Mouse (Mus musculus) liver, adult 2 months (tissue): ENCODE results near the gene Rad51b. TPM values are rescaled to one million over a fixed set of nuclear protein-coding genes. Genes with fewer than 3 reads are reported as not detected.

Experiments used
- DNase-seq: peaks from one replicate; pipeline ENCODE4 v3.0.0-alpha.2; 2011; ENCODE audit warnings: low read depth, low spot score; ENCODE audit errors: extremely low read depth
- H3K27ac ChIP-seq: fragments of 200-500 bp; replicated peaks from 2 replicates; pipeline ENCODE4 v1.5.1; 2012; ENCODE audit warnings: low read depth, mild to moderate bottlenecking, control low read depth, inconsistent platforms, low read length; ENCODE audit not compliant: insufficient read depth
- H3K27me3 ChIP-seq: fragments of 200-500 bp; 2 replicates; pipeline ENCODE4 v1.6.1; 2012; ENCODE audit warnings: mild to moderate bottlenecking, moderate library complexity, low read length, inconsistent platforms; ENCODE audit not compliant: control insufficient read depth, insufficient read depth
- H3K36me3 ChIP-seq: fragments of 200-500 bp; 2 replicates; pipeline ENCODE4 v1.6.1; 2012; ENCODE audit warnings: low read length, inconsistent platforms; ENCODE audit not compliant: control insufficient read depth, insufficient read depth
- H3K4me1 ChIP-seq: fragments of 200-500 bp; 2 replicates; pipeline ENCODE4 v1.6.1; 2011; ENCODE audit warnings: low read length; ENCODE audit not compliant: control insufficient read depth, insufficient read depth
- H3K4me3 ChIP-seq: fragments of 200-500 bp; 2 replicates; pipeline ENCODE4 v1.5.1; 2011; ENCODE audit warnings: low read depth, mild to moderate bottlenecking, control low read depth, low read length, moderate library complexity; ENCODE audit not compliant: insufficient read depth
- H3K79me2 ChIP-seq: fragments of 200-500 bp; 2 replicates; pipeline ENCODE4 v1.6.1; 2012; ENCODE audit warnings: inconsistent platforms, mild to moderate bottlenecking, low read length, moderate library complexity; ENCODE audit not compliant: control insufficient read depth, insufficient read depth
- H3K9ac ChIP-seq: fragments of 200-500 bp; 2 replicates; pipeline ENCODE4 v1.6.1; 2012; ENCODE audit warnings: low read depth, mild to moderate bottlenecking, control low read depth, inconsistent platforms, low read length
- CTCF ChIP-seq: fragments of 200-500 bp; IDR thresholded peaks from 2 replicates; pipeline ENCODE4 v1.5.1; 2011; ENCODE audit warnings: low read depth, low read length, control low read depth
- POLR2A ChIP-seq: fragments of 200-500 bp; IDR thresholded peaks from 2 replicates; pipeline ENCODE4 v1.6.1; 2011; ENCODE audit warnings: low read length, control low read depth; ENCODE audit not compliant: insufficient read depth; ENCODE audit errors: extremely low read depth
- WGBS: fragments of 180-500 bp; shearing (Covaris S2); methylation state at CpG from one replicate; pipeline ENCODE4 v1.1.7; 2018; 5-methylcytosine and 5-hydroxymethylcytosine counted together
- polyA plus RNA-seq: library from polyadenylated mRNA; depleted of rRNA; stranded (reverse); fragments of >200 nt; gene quantifications from 2 replicates; pipeline ENCODE4 v1.2.3, GENCODE M21; 2012
- total RNA-seq: library from RNA; depleted of rRNA; stranded (reverse); fragments of >200 nt; gene quantifications from 2 replicates; pipeline ENCODE4 v1.2.3, GENCODE M21; 2014

Rad51b gene
- total and polyA plus RNA-seq, 2 experiments = 0.55 to 1.7 TPM

DNA sequence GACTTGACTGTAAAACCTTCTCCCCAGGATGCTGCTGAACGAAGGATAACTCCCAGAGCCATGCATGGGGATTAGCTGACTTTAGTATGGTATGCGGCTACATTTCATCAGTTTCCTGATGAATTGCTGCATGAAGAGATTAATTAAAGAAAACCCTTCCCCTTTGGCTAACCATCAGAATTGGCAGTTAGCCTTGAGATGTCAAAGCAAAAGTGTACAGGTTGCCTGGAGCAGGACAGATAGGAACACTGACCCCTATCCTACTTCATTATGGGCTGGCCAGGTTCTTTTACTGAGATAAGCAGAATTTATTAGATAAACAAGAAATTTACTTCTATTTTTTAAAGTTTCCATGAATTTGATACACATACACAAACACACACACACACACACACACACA, 85.3 kb downstream of the Rad51b start:
- H3K27me3 ChIP-seq = no peaks in the 10 kb centered on the region
- no peak for TF ChIP-seq CTCF
- no peak for TF ChIP-seq POLR2A
- H3K27ac ChIP-seq = no peak overlapping the region
- H3K9ac ChIP-seq = no peak overlapping the region
- no peak overlapping the region for H3K4me3 ChIP-seq
- H3K79me2 ChIP-seq = no peaks in the 10 kb centered on the region
- no peaks in the 10 kb centered on the region for H3K4me1 ChIP-seq
- WGBS = 84% methylated on average over 2 of the region's 2 CpGs
- H3K36me3 ChIP-seq = no peaks in the 10 kb centered on the region
- no peak for DNase-seq

DNA sequence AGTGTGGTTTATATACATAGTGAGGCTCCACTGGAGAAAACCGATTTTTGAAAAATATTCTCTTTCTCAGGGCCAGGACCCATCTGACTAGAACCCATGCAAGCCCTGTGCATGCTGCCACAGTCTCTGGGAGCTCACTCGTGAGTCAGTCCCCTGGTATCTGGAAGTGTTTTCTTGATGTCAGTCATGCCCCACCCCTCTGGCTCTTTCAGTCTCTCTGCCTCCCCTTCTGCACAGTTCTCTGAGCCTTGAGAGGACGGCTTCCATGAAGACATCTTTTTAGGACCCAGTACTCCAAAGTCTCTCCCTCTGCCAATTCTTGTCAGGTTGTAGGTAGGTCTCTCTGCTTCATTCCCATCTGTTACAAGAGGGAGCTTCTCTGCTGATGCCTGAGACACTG, 86.5 kb downstream of the Rad51b start:
- H3K9ac ChIP-seq = no peak overlapping the region
- 90% methylated on average over 3 of the region's 3 CpGs for WGBS
- no peaks in the 10 kb centered on the region for H3K27me3 ChIP-seq
- no peaks in the 10 kb centered on the region for H3K36me3 ChIP-seq
- TF ChIP-seq CTCF (no peak), POLR2A (no peak)
- no peaks in the 10 kb centered on the region for H3K79me2 ChIP-seq
- H3K4me1 ChIP-seq = no peaks in the 10 kb centered on the region
- DNase-seq = no peak
- H3K27ac ChIP-seq = no peak overlapping the region
- H3K4me3 ChIP-seq = no peak overlapping the region

DNA sequence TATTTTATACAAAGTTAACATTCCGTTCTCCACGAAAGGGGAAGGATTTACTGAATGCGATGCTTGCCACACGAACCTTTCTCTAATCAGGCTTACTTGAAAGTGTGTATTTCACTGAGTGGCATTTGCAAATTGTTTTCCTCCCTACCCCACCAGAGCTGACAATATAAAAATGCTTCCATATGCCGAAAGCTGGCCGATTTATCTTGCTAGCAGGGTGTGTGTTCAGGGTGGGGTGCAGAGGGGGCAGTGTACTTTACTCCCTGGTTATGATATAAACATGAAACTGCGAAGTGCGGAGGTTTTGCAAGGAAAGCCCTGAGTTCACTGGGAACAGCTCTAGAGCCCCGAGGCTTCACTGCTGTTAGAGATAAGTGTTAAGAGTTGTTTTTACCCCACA, 87.7 kb downstream of the Rad51b start:
- DNase-seq = no peak
- Histone ChIP-seq H3K4me1 (no peaks in the 10 kb centered on the region), H3K79me2 (no peaks in the 10 kb centered on the region), H3K9ac (no peak overlapping the region), H3K4me3 (no peak overlapping the region), H3K27ac (no peak overlapping the region), H3K36me3 (no peaks in the 10 kb centered on the region), H3K27me3 (no peaks in the 10 kb centered on the region)
- WGBS = 68% methylated on average over 9 of the region's 9 CpGs
- TF ChIP-seq POLR2A = no peak
- TF ChIP-seq CTCF = no peak

DNA sequence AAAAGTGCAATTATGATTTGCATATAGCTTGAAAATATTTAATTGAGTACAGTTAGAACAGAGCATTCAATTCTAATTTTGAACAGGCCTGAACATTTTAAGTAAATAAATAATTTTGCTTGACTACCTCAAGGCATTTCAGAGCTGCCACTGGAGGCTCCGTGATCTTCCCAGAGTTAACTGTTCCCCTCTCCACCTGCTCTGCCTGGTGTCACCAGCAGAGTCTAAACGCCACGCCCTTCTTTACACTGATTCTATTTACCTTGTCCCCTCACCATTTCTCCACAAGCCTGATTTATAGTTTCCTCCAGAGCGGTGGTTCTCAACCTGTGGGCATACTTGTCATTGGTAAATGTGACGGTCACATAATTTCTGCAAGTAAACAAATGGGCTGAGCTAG, 88.1 kb downstream of the Rad51b start:
- no peak for TF ChIP-seq POLR2A
- no peak for TF ChIP-seq CTCF
- Histone ChIP-seq H3K27me3 (no peaks in the 10 kb centered on the region), H3K36me3 (no peaks in the 10 kb centered on the region), H3K79me2 (no peaks in the 10 kb centered on the region), H3K27ac (no peak overlapping the region), H3K4me3 (no peak overlapping the region), H3K4me1 (no peaks in the 10 kb centered on the region), H3K9ac (no peak overlapping the region)
- no peak for DNase-seq
- WGBS = 84% methylated on average over 5 of the region's 5 CpGs

DNA sequence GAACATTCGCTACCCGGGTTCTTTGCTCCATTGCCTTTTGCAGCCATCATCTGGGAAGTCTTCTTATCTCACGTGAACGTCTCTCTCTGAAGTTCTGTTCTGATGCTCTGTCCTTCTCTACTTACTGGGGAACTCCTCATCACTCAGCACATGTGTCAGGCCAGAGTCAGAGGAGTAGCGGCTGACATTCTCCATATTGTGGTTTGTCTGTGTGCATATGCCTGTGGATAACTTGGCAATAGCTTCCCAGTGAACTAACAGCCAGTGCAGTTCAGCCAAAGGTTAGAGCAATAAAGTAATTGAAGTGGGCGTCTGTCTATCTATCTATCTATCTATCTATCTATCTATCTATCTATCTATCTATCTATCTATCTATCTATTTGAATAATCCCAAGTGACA, 90.8 kb downstream of the Rad51b start:
- no peaks in the 10 kb centered on the region for H3K79me2 ChIP-seq
- H3K27ac ChIP-seq = no peak overlapping the region
- no peaks in the 10 kb centered on the region for H3K36me3 ChIP-seq
- TF ChIP-seq CTCF (no peak), POLR2A (no peak)
- no peak overlapping the region for H3K4me3 ChIP-seq
- no peak for DNase-seq
- no peaks in the 10 kb centered on the region for H3K27me3 ChIP-seq
- 75% methylated on average over 6 of the region's 6 CpGs for WGBS
- no peaks in the 10 kb centered on the region for H3K4me1 ChIP-seq
- H3K9ac ChIP-seq = no peak overlapping the region

DNA sequence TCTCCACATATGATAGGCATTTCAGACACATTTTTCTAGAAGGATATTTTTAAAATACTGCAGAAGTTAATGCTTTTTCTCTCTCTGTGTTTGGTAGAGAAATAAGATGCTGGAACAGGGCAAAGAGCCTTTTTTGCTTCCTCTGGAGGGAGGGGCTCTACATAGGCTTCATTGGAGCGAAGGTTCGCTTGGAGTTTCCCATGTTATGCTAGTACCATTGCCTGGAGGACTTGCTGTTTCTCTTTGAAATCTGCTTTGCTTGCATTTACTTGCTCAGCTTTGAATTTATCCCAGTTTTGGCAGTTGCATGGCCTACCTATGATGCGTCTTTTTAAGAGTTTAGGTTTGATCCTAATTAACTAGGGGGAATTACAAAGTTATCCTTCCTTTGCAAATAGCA, 92.2 kb downstream of the Rad51b start:
- DNase-seq = no peak
- Histone ChIP-seq H3K27ac (no peak overlapping the region), H3K4me3 (no peak overlapping the region), H3K79me2 (no peaks in the 10 kb centered on the region), H3K27me3 (no peaks in the 10 kb centered on the region), H3K36me3 (no peaks in the 10 kb centered on the region), H3K4me1 (no peaks in the 10 kb centered on the region), H3K9ac (no peak overlapping the region)
- TF ChIP-seq POLR2A = no peak
- WGBS = 98% methylated on average over 3 of the region's 3 CpGs

DNA sequence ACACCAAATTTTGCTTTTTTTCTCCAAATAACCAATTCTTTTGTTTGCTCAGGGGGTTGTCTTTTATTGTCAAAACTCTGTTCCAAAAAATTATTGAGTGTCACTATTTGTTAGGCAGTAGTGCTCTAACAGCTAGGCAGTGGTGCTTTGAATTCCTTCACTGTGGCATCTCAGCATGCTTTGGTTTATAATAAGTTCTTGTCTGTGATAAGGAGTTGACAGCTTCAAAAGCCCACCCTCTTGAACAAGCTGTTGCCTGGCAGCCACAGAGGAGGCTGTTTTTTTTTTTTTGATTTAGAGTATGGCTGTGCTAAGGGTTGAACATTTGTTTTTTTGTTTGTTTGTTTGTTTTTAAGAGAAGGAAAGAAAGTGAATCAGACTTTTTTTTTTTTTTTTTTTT, 92.9 kb downstream of the Rad51b start:
- Histone ChIP-seq H3K27me3 (no peaks in the 10 kb centered on the region), H3K36me3 (no peaks in the 10 kb centered on the region), H3K9ac (no peak overlapping the region), H3K4me3 (no peak overlapping the region), H3K4me1 (no peaks in the 10 kb centered on the region), H3K79me2 (no peaks in the 10 kb centered on the region), H3K27ac (no peak overlapping the region)
- no peak for DNase-seq
- TF ChIP-seq POLR2A = no peak
- no peak for TF ChIP-seq CTCF
